Mouse (Mus musculus) small intestine, adult 2 months (tissue): Measurements from ENCODE around the gene Herc1. TPM values are rescaled to one million over a fixed set of nuclear protein-coding genes. Genes with fewer than 3 reads are reported as not detected.

Experiments
- H3K27ac ChIP-seq: fragments of 200-500 bp; 2 replicates; pipeline ENCODE4 v1.5.1; 2012; ENCODE audit warnings: low read depth, low read length, control low read depth, inconsistent platforms; ENCODE audit not compliant: insufficient read depth
- H3K27me3 ChIP-seq: fragments of 200-500 bp; 2 replicates; pipeline ENCODE4 v1.6.1; 2012; ENCODE audit warnings: mild to moderate bottlenecking, moderate library complexity, low read length, inconsistent platforms; ENCODE audit not compliant: control insufficient read depth, insufficient read depth
- H3K36me3 ChIP-seq: fragments of 200-500 bp; 2 replicates; pipeline ENCODE4 v1.6.1; 2012; ENCODE audit warnings: mild to moderate bottlenecking, low read length, control low read depth, inconsistent platforms; ENCODE audit not compliant: control insufficient read depth, insufficient read depth
- H3K4me1 ChIP-seq: fragments of 200-500 bp; 2 replicates; pipeline ENCODE4 v1.6.1; 2012; ENCODE audit warnings: low read length, inconsistent platforms, mixed read lengths; ENCODE audit not compliant: control insufficient read depth, insufficient read depth, insufficient read length
- H3K4me3 ChIP-seq: fragments of 200-500 bp; 2 replicates; pipeline ENCODE4 v1.5.1; 2012; ENCODE audit warnings: low read depth, mild to moderate bottlenecking, control low read depth, inconsistent platforms, low read length, moderate library complexity
- CTCF ChIP-seq: fragments of 200-500 bp; IDR thresholded peaks from 2 replicates; pipeline ENCODE4 v1.5.1; 2012; ENCODE audit warnings: low read depth, mild to moderate bottlenecking, control low read depth, inconsistent platforms, low read length, moderate library complexity, mixed read lengths; ENCODE audit not compliant: insufficient replicate concordance, insufficient read length; ENCODE audit errors: extremely low read depth
- POLR2A ChIP-seq: fragments of 200-500 bp; IDR thresholded peaks from 2 replicates; pipeline ENCODE4 v1.6.1; 2012; ENCODE audit warnings: low read depth, mild to moderate bottlenecking, control low read depth, inconsistent platforms, low read length, moderate library complexity
- WGBS: fragments of 180-500 bp; shearing (Covaris S2); methylation state at CpG from one replicate; pipeline ENCODE4 v1.1.7; 2018; 5-methylcytosine and 5-hydroxymethylcytosine counted together
- polyA plus RNA-seq: library from polyadenylated mRNA; depleted of rRNA; stranded (reverse); fragments of >200 nt; gene quantifications from 2 replicates; pipeline ENCODE4 v1.2.3, GENCODE M21; 2012

Herc1 gene
- polyA plus RNA-seq, 1 experiment: 9.3 TPM

DNA sequence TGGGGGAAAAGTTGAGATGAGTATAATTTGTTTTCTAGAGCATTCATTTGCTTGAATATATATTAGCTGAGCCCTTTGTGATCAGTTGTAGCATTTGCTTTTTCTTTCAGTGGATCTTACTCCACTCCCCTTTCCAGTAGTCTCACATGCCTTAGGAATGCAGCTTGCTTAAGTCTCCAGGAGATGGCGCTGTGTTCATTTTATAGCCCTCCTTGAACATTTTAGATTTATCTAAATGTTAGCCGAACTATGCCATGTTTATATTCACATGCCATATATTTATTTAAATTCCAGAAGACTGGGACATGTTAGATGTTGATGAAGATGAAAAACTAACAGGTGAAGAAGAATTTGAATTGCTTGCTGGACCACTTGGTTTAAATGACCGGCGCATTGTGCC lies 114.8 kb downstream of the Herc1 start:
- no peaks in the 10 kb centered on the region for H3K4me1 ChIP-seq
- H3K27me3 ChIP-seq: no peaks in the 10 kb centered on the region
- no peak overlapping the region for H3K4me3 ChIP-seq
- WGBS: 57% methylated on average over 4 of the region's 4 CpGs
- H3K36me3 ChIP-seq: peaks cover 49% of the 10 kb centered on the region
- no peak overlapping the region for H3K27ac ChIP-seq
- no peak for TF ChIP-seq CTCF

DNA sequence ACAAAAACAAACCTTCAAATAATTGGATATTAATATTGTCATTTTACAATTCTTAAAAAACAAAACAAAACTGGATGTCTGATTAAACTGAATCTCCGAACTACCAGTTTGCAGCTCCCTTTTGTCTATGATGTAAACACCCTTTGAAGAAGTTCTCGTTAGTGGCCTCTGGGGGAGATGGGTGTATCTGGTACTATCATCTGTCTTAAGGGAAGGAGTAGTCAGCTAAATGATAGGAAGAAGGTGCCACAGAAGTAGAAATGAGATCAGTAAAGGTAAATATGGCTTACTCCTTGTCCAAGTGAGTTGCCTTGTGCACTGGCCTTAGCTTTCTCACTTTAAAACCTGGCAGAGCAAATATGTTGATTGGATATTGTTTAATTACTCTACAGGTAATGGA lies 127.5 kb downstream of the Herc1 start:
- H3K27me3 ChIP-seq: no peaks in the 10 kb centered on the region
- WGBS: 83% methylated on average over 2 of the region's 2 CpGs
- H3K4me1 ChIP-seq: no peaks in the 10 kb centered on the region
- no peak overlapping the region for H3K27ac ChIP-seq
- H3K36me3 ChIP-seq: peaks cover 39% of the 10 kb centered on the region
- H3K4me3 ChIP-seq: no peak overlapping the region
- TF ChIP-seq POLR2A: no peak
- TF ChIP-seq CTCF: no peak

DNA sequence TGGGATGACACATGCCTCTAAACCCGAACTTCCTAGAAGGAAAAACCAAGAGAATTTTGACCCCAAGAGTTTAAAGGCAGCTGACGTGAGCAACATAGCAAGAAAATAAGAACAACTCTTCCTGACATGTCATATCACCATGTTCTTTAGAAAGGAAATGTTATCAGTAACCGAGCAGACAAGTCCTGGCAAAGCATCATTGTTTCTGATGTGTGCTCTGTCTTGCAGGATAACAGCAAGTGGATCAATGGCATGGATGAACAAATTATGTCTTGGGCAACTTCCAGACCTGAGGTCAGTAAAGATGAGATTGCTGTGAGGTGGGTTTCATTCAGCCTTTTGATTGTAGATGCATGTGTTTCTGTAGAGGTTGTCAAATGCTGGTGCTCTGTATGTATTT lies 133.2 kb downstream of the Herc1 start:
- 73% methylated on average over 3 of the region's 3 CpGs for WGBS
- no peak for TF ChIP-seq CTCF
- no peak for TF ChIP-seq POLR2A
- H3K4me1 ChIP-seq: no peaks in the 10 kb centered on the region
- H3K27ac ChIP-seq: no peak overlapping the region
- H3K27me3 ChIP-seq: no peaks in the 10 kb centered on the region
- peaks cover 57% of the 10 kb centered on the region for H3K36me3 ChIP-seq
- no peak overlapping the region for H3K4me3 ChIP-seq

DNA sequence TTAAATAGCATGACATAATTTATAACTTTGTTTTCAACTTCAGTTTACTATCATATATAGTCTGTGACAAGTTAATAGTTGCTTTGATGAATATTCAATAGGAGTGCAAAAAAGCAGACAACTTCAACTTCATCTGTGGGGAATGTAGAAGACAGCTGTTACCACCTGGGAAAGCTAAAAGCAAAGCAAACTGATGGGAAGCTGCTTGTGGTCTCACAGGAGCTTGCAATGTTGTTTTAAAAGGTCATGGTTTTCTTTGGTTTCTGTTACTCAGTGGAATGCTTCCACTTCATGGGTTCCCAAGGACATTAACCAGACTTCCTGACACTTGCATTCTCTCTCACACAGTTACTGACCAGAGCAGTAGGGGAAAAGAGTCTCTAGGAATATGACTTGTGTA lies 138.5 kb downstream of the Herc1 start:
- no peaks in the 10 kb centered on the region for H3K27me3 ChIP-seq
- no peaks in the 10 kb centered on the region for H3K4me1 ChIP-seq
- no peak overlapping the region for H3K4me3 ChIP-seq
- no peak overlapping the region for H3K27ac ChIP-seq
- TF ChIP-seq CTCF (no peak), POLR2A (no peak)
- peaks cover 70% of the 10 kb centered on the region for H3K36me3 ChIP-seq

DNA sequence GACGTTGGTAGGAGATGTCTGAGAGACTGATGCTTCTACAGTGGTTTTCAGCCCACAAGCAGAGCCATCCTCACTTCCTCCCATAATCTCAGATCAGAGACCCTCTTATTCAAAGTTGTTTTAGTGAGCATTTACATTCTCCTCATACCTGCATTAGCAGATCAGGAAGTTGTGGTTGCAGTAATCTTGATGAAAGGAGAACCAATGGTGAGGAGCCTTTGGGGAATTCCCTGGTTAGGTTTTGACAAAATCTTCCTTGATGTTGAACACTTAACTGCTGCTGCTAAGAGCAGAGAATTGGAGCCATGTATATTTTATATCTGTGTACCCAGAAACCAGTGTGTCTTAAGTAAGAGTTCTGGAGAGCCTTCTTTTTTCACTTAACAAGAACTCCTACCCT lies 142.1 kb downstream of the Herc1 start:
- Histone ChIP-seq H3K4me3 (no peak overlapping the region), H3K4me1 (no peaks in the 10 kb centered on the region), H3K36me3 (peaks cover 63% of the 10 kb centered on the region), H3K27ac (no peak overlapping the region), H3K27me3 (no peaks in the 10 kb centered on the region)
- TF ChIP-seq CTCF: no peak
- no peak for TF ChIP-seq POLR2A
- 71% methylated on average over 1 of the region's 1 CpGs for WGBS

DNA sequence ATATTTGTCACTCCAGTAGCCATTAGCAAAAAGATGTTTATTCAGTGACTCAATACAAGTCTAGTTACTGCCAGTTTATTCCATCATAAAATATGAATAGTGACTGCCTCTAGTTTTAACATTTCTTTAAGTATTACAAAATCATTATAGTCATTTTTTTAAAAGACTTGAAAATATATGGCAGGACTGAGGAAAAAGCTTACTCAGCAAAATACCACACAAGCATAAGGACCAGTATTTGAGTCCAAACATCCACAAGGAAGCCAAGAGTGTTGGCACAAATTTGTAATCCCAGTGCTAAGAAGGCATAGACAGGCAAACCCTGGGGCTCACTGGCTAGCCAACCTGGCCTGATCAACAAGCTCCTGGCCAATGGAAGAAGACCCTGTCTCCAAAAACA lies 143.7 kb downstream of the Herc1 start:
- no peak overlapping the region for H3K27ac ChIP-seq
- no peak overlapping the region for H3K4me3 ChIP-seq
- no peaks in the 10 kb centered on the region for H3K4me1 ChIP-seq
- no peak for TF ChIP-seq CTCF
- TF ChIP-seq POLR2A: no peak
- H3K27me3 ChIP-seq: no peaks in the 10 kb centered on the region
- H3K36me3 ChIP-seq: peaks cover 62% of the 10 kb centered on the region

DNA sequence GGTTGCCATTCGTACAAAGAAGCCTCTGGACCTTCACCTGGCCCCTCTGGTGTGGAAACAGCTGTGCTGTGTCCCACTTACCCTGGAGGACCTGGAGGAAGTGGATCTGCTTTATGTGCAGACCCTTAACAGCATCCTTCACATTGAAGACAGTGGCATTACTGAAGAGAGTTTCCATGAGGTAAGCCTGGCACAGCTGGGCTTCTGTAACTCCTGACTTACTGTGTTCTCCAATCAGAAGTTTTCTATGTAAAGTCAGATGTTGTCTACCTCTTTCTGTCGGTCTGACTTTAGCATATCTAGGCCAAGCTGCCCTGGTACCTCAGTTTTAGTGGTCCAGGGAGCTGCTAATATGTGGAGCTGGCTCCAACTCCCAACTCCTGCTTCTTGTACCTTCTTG lies 151.0 kb downstream of the Herc1 start:
- Histone ChIP-seq H3K36me3 (peaks cover 50% of the 10 kb centered on the region), H3K27ac (no peak overlapping the region), H3K4me3 (no peak overlapping the region), H3K4me1 (no peaks in the 10 kb centered on the region), H3K27me3 (no peaks in the 10 kb centered on the region)
- WGBS: 79% methylated on average over 2 of the region's 2 CpGs
- TF ChIP-seq POLR2A: no peak
- no peak for TF ChIP-seq CTCF

DNA sequence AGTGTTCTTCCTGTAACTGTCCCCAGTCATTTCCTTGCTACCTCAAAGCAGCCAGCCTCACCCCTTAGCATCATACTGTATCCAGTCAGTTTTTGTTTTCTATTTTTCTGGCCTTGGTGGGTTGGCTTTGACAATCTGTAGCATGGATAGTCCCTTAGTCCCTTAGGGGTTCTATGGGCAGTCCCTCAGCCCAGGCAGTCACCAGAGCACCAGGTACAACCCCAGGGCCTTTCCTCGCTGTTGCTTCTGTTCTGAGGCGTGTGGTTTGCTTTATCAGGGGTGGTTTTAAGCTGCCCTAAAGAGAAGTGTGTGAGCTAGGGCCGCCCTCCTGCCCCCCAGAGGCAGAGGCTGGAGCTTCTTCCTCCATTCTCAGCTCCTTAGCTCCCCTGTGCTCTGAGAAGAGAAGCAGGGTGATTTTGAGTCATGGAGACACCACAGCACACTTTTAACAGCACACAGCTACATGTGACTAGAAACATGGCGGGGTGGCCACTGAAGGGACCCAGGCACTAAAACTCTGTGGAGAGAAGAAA lies 153.7 kb downstream of the Herc1 start:
- H3K4me3 ChIP-seq: no peak overlapping the region
- no peak for TF ChIP-seq POLR2A
- TF ChIP-seq CTCF: no peak
- 80% methylated on average over 4 of the region's 4 CpGs for WGBS
- no peaks in the 10 kb centered on the region for H3K4me1 ChIP-seq
- no peaks in the 10 kb centered on the region for H3K27me3 ChIP-seq
- peaks cover 49% of the 10 kb centered on the region for H3K36me3 ChIP-seq
- 0 out of 2 replicates have a peak overlapping the region, but pooled peaks have one; percentile 18 for H3K27ac ChIP-seq
